Mouse (Mus musculus): ENCODE measurements around the gene Zfp982. TPM values are rescaled to one million over a fixed set of nuclear protein-coding genes. Genes with fewer than 3 reads are reported as not detected.
"Not testable (repeated sequence)": the region's sequence is repeated elsewhere in the genome, so short reads cannot be mapped to it uniquely, and the experiment has no call there.

Zfp982 gene
- 1 to 10 TPM; 3.4 to 6.6 TPM for total RNA-seq (2021)

DNA sequence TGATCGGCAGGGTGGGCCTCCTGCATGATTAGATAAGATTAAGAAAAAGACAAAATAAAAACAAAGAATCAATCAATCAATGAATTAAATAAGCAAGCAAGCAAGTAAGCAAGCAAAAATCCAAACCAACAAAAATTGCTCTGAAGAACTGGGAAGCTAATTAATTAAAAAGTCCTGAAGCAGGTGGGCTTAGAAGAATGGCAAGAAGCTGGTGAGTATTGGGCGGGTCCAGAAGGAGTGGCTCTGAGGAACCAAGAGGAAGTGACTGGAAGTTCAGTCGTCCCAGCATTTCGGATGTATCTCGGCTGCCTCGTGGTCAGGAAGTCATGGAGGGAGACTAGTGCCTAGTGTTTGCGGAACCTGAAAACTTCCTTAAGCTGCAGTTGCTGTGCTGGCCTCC, at the start of gene Zfp982:
TSS of gene Zfp982 (plus strand) at position 301 of the 400 bp plus-strand sequence.
- intact Hi-C loops (cut with DNase I), result not testable (repeated sequence)

DNA sequence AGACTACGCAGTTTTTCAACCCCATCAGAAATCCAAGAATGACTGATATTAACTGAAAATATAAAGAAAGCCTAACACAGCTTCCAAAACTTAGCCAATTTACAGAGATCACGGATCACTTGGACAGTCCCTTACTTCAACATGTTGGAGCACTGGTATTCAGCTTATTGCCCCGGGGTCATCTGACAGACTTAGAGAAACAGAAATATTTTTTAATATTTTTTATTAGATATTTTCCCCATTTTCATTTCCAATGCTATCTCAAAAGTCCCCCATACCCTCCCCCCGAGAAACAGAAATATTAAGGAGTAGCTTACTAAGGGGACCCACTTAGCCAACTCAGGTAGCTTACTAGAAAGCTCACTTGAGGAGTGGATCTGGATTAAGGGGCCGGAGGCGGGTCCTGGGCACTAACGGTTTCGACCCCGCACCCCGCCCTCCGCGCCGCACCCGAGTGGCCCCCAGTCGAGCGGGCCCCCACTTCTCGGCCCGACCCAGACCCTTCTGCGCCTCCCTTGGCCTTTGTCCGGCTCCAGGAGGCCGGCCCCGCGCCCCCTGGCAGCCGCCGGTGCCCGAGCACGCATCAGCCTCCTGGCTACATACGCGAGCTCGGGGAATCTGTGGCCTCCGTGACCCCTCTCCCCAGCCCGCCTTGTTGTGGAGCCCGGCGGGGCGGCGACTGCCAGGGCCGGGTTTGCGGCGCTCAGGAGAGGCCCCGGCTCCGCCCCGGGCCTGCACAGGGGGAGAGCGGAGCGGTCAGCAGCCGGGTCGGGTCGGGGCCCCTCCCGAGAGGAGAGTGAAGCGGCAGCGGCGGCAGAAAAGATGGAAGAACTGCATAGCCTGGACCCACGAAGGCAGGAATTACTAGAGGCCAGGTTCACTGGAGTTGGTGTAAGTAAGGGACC, 49.3 kb upstream of the Zfp982 start:
- DNase-seq (ENCODE audit: extremely low spot score in 1 of 2, low spot score in 2 of 2), result peak in 1 of 2 experiments; percentile 69
- intact Hi-C loops (cut with DNase I), result not testable (repeated sequence)

More for the DNA sequence above, at the start of gene Zfp982:
- DNase-seq (ENCODE audit: extremely low spot score in 1 of 2, low spot score in 2 of 2), result not testable (repeated sequence)

DNA sequence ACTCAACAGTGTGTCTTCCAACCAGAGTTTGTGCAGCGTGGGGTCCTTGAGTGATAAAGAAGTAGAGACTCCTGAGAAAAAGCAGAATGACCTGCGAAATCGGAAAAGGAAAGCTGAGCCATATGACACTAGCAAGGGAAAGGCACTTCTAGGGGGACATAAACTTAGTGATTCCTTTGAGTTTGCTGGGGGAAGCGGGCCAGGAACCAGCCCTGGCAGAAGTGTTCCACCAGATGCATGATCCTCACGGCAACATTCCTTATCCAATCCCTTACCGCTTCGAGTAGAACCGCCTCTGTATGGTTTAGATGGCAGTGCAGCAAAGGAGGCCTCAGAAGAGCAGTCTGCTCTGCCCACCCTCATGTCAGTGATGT, 48.7 kb upstream of the Zfp982 start:
- intact Hi-C loops (cut with DNase I), result not testable (repeated sequence)

GRCm38 (mm10) chr4:147445371-147445770, 46.8 kb upstream of the Zfp982 start:
- DNase-seq (ENCODE audit: extremely low spot score in 1 of 2, low spot score in 2 of 2); intact Hi-C loops (cut with DNase I): not testable (repeated sequence)

More for the DNA sequence above, 48.7 kb upstream of the Zfp982 start:
- DNase-seq (ENCODE audit: extremely low spot score in 1 of 2, low spot score in 2 of 2), result not testable (repeated sequence)

GRCm38 (mm10) chr4:147448358-147448757, 43.9 kb upstream of the Zfp982 start:
- no peak for DNase-seq (ENCODE audit: extremely low spot score in 1 of 2, low spot score in 2 of 2)
- intact Hi-C loops (cut with DNase I), result no loop called here

DNA sequence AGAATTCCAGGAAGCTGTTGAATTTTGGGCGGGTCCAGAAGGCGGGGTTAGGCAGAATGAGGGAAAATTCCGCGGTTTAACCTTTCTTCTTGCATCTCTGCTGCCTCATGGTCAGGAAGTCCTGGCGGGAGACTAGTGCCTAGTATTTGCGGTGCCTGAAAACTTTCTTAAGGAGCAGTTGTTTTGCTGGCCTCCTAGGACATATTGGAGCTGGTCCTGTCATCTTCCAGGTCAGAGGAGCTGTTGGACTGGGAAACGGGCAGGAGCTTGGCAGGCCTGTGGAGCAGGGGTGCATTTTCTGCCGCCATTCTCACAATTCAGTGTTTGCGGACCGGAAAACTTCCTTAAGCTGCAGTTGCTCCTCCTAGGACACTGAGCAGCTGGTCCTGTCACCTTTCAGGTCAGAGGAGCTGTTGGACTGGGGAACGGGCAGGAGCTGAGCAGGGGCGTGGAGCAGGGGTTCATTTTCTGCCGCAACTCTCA, 43.1 kb upstream of the Zfp982 start:
- intact Hi-C loops (cut with DNase I), result no loop called here

DNA sequence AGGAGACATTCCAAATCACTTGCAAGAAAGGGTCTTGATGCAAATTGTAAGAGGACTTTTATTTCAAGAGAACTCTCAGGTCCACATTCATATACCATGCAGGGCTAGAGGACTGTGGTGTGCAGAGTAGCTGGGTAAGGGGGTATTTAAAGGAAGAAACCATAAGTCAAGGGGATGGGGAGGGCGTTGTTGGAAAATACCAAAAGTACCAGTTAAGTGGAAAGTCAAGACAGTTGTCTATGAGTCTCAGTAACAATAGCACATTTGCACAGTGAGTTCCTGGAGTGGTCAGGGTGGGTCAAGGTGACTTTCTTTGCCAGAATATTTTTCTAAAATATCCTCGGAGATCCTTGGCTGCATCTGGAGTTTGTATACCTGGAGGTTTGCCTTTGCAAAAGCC, 42.2 kb upstream of the Zfp982 start:
- intact Hi-C loops (cut with DNase I); DNase-seq (ENCODE audit: extremely low spot score in 1 of 2, low spot score in 2 of 2): not testable (repeated sequence)

More for the DNA sequence above, 43.1 kb upstream of the Zfp982 start:
- peak in 1 of 2 experiments; percentile 26 for DNase-seq (ENCODE audit: extremely low spot score in 1 of 2, low spot score in 2 of 2)

- intact Hi-C loops (cut with DNase I), result not testable (repeated sequence)
Observed at GRCm38 (mm10) chr4:147467207-147467606, 25.0 kb upstream of the Zfp982 start.

DNA sequence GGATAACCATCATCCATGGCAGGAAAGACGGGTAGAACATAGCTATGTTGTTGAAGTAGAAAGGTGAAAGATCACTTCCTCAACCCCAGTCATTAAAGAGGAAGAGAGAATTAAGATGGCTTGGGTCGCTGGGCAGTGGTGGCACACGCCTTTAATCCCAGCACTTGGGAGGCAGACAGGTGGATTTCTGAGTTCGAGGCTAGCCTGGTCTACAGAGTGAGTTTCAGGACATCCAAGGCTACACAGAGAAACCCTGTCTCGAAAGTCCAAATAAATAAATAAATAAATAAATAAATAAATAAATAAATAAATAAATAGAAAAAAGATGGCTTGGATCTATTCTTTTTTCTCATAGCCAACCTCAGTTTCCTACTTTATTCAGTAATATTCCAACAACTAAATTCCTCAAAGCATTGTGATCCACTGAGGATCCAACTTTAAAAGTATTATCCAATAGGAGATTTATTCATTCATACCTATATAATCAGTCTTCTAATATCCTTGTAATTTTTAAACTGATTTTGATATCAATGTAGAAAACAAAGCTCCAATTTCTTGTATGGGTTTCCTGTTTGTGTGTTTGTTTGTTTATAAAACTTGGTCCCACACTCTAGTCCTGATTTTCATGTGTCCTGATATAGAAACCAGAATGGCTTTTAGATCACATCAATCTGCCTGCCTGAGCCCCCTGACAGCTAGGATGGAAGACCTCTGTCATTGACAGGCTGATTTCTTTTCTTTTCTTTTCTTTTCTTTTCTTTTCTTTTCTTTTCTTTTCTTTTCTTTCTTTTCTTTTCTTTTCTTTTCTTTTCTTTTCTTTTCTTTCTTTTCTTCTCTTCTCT, 6.8 kb downstream of the Zfp982 start:
- intact Hi-C loops (cut with DNase I); DNase-seq (ENCODE audit: extremely low spot score in 1 of 2, low spot score in 2 of 2): not testable (repeated sequence)

More at GRCm38 (mm10) chr4:147467207-147467606, 25.0 kb upstream of the Zfp982 start:
- DNase-seq (ENCODE audit: extremely low spot score in 1 of 2, low spot score in 2 of 2), result not testable (repeated sequence)

DNA sequence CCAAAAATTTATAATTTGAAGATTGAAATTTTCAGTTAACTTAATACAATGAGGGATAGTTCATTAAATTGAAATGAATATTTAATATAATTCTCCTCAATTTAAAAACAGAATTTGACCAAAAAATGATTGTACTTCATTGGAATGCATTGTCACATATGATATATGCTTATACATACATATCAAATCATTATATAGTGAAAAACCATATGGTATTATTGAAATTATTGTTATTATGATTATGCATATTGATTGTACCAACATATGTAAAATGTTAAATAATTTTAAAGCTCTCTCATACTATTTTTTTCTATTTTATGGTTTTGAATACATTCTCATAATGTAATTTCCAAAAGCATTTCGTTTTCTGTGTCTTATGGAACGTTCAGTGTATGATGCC, 17.0 kb downstream of the Zfp982 start:
- no peak for DNase-seq (ENCODE audit: extremely low spot score in 1 of 2, low spot score in 2 of 2)
- intact Hi-C loops (cut with DNase I), result no loop called here

- DNase-seq (ENCODE audit: extremely low spot score in 1 of 2, low spot score in 2 of 2), result no peak
- intact Hi-C loops (cut with DNase I), result loop anchor here (1.0 to 5.0 kb wide), 2 partner anchors 68 to 1960 kb away; no protein-coding TSS in a partner anchor
Observed at GRCm38 (mm10) chr4:147518981-147519380, 26.8 kb downstream of the Zfp982 start.

- intact Hi-C loops (cut with DNase I), result no loop called here
Observed at GRCm38 (mm10) chr4:147520100-147520499, 27.9 kb downstream of the Zfp982 start.

GRCm38 (mm10) chr4:147525125-147525524, 32.9 kb downstream of the Zfp982 start:
- intact Hi-C loops (cut with DNase I), result no loop called here
- DNase-seq (ENCODE audit: extremely low spot score in 1 of 2, low spot score in 2 of 2), result no peak

More at GRCm38 (mm10) chr4:147520100-147520499, 27.9 kb downstream of the Zfp982 start:
- no peak for DNase-seq (ENCODE audit: extremely low spot score in 1 of 2, low spot score in 2 of 2)

DNA sequence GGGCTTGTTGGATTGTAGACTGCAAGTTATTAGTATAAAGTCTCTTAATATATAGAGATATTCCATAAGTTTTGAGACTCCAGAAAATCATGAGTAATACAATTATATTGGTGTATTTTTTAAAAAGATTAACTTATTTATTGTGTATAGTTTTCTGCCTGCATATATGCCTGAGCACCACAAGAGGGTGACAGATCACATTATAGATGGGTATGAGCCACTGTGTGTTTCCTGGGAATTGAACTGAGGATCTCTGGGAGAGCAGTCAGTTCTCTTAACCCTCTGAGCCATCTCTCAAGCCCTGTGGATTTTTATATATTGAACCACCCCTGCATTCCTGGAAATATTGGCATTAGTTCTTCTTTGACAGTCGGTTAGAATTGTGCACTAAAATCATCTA, 38.1 kb downstream of the Zfp982 start:
- DNase-seq (ENCODE audit: extremely low spot score in 1 of 2, low spot score in 2 of 2), result no peak

GRCm38 (mm10) chr4:147535916-147536315, 43.7 kb downstream of the Zfp982 start:
- intact Hi-C loops (cut with DNase I); DNase-seq (ENCODE audit: extremely low spot score in 1 of 2, low spot score in 2 of 2): not testable (repeated sequence)

More for the DNA sequence above, 38.1 kb downstream of the Zfp982 start:
- intact Hi-C loops (cut with DNase I), result no loop called here

DNA sequence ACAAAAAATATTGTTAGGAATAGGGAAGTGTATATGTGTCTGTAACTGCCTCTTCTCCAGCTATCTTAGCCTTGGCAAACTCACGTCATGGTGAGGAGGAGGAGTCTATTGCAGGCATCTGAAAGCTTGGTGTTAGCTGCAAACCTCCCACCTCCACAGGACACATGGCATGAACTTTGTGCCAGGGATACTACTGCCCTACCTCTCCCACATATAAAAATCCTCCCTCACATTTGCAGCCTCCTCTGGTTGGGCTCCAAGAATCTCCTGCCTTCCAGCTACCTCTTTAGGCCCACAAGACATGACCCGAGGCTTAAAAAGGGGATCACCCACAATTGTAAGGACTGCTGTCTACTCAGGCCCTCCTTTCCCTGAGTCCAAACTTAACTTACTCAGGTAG, 45.5 kb downstream of the Zfp982 start:
- DNase-seq (ENCODE audit: extremely low spot score in 1 of 2, low spot score in 2 of 2), result no peak
- intact Hi-C loops (cut with DNase I), result no loop called here

DNA sequence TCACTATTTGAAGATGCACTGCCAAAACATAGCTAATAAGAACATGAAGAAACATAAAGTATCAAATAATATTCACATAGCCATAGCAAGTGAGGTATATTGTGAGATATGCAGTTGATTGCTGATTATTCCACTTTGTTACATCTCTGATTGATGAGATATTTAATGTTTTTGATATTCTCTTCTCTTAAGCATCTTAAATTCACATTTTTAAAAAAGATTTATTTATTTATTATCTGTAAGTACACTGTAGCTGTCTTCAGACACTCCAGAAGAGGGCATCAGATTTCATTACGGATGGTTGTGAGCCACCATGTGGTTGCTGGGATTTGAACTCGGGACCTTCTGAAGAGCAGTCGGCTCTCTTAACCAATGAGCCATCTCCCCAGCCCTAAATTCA, 47.7 kb downstream of the Zfp982 start, which contains the start of gene Gm16503:
TSS of gene Gm16503 (plus strand) at position 301 of the 400 bp plus-strand sequence.
- DNase-seq (ENCODE audit: extremely low spot score in 1 of 2, low spot score in 2 of 2); intact Hi-C loops (cut with DNase I): not testable (repeated sequence)

DNA sequence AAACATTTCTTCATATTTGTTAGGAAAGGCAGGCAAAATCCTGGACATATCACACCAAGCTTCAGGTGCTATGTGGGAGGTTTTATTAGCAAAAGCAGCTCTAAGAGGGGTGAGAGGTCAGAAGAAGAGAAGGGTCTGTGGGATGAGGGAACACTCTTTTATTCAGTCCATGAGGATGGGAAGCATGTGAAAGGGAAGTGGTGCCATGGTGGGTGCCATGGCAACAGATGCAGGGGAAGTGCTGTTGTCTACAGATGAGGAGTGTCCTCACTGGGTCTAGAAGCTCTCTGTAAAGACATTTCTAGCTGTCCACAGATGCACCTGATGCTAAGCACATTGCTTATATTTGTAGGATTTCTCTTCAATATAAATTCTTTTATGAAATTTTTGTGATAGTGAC, 48.9 kb downstream of the Zfp982 start:
- no peak for DNase-seq (ENCODE audit: extremely low spot score in 1 of 2, low spot score in 2 of 2)
- intact Hi-C loops (cut with DNase I), result no loop called here

- intact Hi-C loops (cut with DNase I); DNase-seq (ENCODE audit: extremely low spot score in 1 of 2, low spot score in 2 of 2): not testable (repeated sequence)
Observed at GRCm38 (mm10) chr4:147553071-147553470, 60.9 kb downstream of the Zfp982 start, which contains the start of gene Zfp985. Zfp985 (plus strand) TSS chr4:147553277.

Measured in left cerebral cortex, postnatal 10 days (tissue).